Mouse (Mus musculus) heart, postnatal 0 days (tissue): ENCODE results near the gene Arcn1.

Source experiments
- CTCF ChIP-seq: IDR thresholded peaks from 2 replicates; pipeline ENCODE4 v1.5.1; 2016; ENCODE audit warnings: antibody characterized with exemption, control low read depth, low read depth
- EP300 ChIP-seq: IDR thresholded peaks from 2 replicates; pipeline ENCODE4 v1.6.1; 2016; ENCODE audit warnings: antibody characterized with exemption, low read depth

GRCm38 (mm10) chr9:44804678-44805077 lies 37.0 kb upstream of the Arcn1 start:
- TF ChIP-seq CTCF, result no peak
- no peak for TF ChIP-seq EP300
